Mouse (Mus musculus): ENCODE measurements around the gene Dnah8.

Gene Dnah8

GRCm38 (mm10) chr17:30662131-30662530 is 38.0 kb downstream of the Dnah8 start:
- no peak for DNase-seq (ENCODE audit: low spot score in 2 of 2)

DNA sequence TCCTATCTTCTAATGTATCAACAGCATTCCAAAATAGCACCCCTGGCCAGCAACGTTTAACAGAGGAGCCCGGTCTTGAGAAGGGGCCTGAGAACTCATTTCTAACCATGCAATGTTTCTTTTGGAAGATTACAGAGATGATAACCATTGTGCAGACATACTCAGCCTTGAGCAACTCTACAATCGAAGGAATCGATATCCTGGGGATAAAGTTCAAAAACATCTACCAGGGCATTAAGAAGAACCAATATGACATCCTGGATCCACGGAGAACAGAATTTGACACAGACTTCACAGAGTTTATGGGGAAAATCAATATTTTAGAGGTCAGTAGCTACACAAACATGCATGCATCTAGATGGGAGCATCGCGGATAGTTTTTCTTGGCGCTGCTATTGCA is 39.0 kb downstream of the Dnah8 start:
- DNase-seq (ENCODE audit: low spot score in 2 of 2), result no peak

GRCm38 (mm10) chr17:30664856-30665255 is 40.7 kb downstream of the Dnah8 start:
- no peak for DNase-seq (ENCODE audit: low spot score in 2 of 2)

DNA sequence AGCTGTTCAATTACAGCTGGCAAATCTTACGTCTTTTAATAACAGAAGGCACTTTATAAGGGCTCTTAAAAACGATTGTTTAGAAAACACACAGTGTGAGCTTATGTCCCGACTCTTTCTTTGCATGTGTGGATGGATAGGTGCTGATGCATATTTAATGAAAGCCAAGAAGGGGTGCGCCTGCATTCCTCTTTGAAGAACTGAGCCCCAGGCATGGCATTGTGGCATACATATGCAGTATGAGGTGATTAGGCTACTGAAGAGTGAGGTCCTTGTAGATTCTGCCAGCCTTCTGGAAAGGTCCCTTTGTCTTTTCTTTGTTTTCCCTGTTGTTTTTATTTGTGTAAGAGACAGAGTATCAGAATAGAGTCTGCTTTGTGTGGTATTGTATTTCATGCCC is 48.4 kb downstream of the Dnah8 start:
- no peak for DNase-seq (ENCODE audit: low spot score in 2 of 2)

GRCm38 (mm10) chr17:30673023-30673422 is 48.9 kb downstream of the Dnah8 start:
- DNase-seq (ENCODE audit: low spot score in 2 of 2), result no peak

- no peak for DNase-seq (ENCODE audit: low spot score in 2 of 2)
These were observed 51.0 kb downstream of the Dnah8 start for GRCm38 (mm10) chr17:30675021-30675740.

DNA sequence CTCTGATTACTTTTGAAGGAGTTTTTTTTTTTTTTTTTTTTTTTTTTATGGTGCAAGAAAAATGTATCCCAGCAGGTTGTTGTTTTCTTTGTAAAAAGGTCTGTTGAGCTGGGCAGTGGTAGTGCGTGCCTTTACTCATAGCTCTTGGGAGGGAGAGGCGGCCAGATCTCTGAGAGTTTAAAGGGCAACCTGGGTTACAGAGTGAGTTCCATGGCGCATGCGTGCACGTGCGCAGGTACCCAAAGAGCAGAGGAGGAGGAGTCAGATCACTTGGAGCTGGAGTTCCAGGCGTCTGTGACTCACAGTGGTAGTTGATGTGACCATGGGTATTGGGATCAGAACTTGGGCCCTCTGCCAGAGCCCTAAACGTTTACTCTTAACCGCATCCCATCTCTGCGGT is 54.4 kb downstream of the Dnah8 start:
- no peak for DNase-seq (ENCODE audit: low spot score in 2 of 2)

GRCm38 (mm10) chr17:30679612-30680011 is 55.5 kb downstream of the Dnah8 start:
- DNase-seq (ENCODE audit: low spot score in 2 of 2), result no peak

DNA sequence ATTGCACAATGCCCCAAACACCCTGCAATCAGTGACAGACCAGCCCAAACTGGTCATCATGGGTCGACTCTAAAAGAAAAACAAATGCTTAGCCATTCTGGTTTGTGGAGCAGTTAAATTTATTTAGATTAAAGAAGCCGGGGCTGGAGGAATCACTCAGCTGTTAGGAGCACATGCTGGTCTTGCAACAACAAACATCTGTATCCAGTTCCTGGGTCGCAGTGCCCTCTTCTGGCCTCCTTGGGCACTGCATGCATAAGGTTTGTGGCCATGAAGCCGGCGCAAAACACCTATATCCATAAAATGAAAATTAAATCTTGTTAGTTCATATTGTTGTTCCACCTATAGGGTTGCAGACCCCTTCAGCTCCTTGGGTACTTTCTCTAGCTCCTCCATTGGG is 57.5 kb downstream of the Dnah8 start:
- DNase-seq (ENCODE audit: low spot score in 2 of 2), result peak in 1 of 2 experiments; percentile 11

DNA sequence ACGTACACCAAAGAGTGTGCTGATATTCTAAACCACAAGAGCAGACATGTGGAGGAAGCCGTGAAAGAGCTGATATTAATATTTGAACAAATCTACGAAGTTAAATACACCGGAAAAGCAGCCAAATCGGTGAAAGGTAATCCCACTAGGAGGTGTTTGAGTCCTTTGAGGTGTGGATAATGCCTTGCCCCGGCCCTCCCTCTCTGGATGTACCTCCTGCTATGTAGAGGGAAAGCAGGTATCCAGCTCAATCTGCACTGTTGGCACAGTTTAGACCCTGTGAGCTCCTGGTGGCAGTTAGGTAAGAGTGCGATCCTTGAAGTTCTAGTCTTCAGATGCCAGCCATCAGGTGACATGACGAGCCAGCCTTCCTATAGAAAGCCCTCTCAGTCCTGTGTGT is 66.0 kb downstream of the Dnah8 start:
- DNase-seq (ENCODE audit: low spot score in 2 of 2), result no peak

GRCm38 (mm10) chr17:30691481-30691880 is 67.3 kb downstream of the Dnah8 start:
- no peak for DNase-seq (ENCODE audit: low spot score in 2 of 2)

DNA sequence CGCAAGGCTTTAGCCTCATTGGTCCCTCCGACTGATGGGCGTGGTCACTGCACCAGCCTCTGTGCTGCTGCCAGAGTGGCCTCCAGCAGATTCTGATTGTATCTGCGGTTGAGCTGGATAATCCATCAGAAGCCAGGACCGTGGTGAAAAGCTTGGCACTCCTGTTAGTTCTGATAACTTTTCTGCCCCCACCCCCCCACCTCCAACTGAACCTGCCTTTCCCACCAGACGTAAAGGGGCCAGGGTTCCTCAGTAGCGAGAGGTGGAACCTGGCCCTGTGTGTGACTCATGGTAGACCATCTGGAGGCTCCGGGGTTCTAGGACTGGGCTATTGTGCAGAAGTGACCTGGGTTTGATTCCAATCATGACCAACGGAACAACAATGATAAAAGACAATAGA is 70.1 kb downstream of the Dnah8 start:
- DNase-seq (ENCODE audit: low spot score in 2 of 2), result no peak

DNA sequence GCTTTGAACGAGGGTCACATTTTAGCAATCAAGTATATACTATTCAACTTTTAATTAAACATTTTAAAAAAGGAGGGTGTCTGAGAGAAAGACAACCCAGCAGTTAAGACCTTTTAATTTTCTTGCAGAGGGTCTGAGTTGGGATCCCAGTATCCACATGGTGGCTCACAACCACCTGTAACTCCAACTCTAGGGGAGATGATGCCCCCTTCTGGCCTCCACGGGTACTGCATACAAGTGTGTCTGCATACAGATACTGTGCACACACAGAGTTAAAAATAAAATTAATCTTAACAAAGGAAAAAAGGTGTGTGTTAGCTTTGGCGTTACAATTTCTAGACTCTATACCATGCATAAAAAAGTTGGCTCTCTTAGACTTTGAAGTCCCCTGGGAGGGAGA is 90.6 kb downstream of the Dnah8 start:
- no peak for DNase-seq (ENCODE audit: low spot score in 2 of 2)

DNA sequence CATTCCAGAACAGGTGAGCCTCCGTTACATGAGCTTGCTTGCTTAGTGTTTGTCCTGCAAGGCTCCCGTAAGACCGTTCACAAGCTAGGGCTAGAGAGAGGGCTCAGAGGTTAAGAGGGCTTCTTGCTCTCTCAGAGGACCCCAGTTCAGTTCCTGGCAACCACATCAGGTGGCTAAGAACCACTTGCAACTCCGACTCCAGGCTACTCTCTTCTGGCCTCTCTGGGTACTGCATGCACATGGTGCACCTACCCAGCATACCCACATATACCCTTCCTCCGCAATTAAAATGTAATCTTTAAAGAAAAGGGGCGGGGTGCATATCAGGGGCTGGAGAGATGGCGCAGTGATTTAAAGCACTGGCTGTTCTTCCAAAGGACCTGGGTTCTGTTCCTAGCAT is 94.0 kb downstream of the Dnah8 start:
- no peak for DNase-seq (ENCODE audit: low spot score in 2 of 2)

- DNase-seq (ENCODE audit: low spot score in 2 of 2), result no peak
These were observed 94.9 kb downstream of the Dnah8 start for GRCm38 (mm10) chr17:30719031-30719430.

GRCm38 (mm10) chr17:30727788-30728187 is 103.6 kb downstream of the Dnah8 start:
- no peak for DNase-seq (ENCODE audit: low spot score in 2 of 2)

GRCm38 (mm10) chr17:30732736-30733135 is 108.6 kb downstream of the Dnah8 start:
- no peak for DNase-seq (ENCODE audit: low spot score in 2 of 2)

DNA sequence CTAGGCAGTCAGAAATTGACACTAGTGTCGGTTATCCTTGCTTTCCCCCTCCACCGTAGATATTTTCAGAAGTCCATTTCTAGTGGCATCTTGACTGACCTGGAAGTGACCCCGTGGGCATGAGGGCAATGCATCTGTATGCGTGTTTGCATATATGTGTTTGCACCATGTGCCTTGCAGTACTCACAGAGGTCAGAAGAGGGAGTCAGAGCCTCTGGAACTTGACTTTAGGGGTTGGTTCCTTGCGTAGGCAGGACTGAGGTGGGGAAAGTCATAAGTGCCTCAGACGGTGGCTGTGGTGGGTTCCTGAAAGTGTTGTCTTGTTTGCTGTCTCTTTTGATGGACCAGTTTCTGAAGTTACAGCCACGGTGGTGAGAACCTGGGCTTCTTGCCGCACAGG is 110.6 kb downstream of the Dnah8 start:
- DNase-seq (ENCODE audit: low spot score in 2 of 2), result no peak

- DNase-seq (ENCODE audit: low spot score in 2 of 2), result no peak
These were observed 111.3 kb downstream of the Dnah8 start for GRCm38 (mm10) chr17:30735454-30735853.

- DNase-seq (ENCODE audit: low spot score in 2 of 2), result no peak
These were observed 113.6 kb downstream of the Dnah8 start for GRCm38 (mm10) chr17:30737797-30738196.

GRCm38 (mm10) chr17:30739769-30740168 is 115.6 kb downstream of the Dnah8 start:
- no peak for DNase-seq (ENCODE audit: low spot score in 2 of 2)

- DNase-seq (ENCODE audit: low spot score in 2 of 2), result no peak
These were observed 119.8 kb downstream of the Dnah8 start for GRCm38 (mm10) chr17:30743947-30744346.

DNA sequence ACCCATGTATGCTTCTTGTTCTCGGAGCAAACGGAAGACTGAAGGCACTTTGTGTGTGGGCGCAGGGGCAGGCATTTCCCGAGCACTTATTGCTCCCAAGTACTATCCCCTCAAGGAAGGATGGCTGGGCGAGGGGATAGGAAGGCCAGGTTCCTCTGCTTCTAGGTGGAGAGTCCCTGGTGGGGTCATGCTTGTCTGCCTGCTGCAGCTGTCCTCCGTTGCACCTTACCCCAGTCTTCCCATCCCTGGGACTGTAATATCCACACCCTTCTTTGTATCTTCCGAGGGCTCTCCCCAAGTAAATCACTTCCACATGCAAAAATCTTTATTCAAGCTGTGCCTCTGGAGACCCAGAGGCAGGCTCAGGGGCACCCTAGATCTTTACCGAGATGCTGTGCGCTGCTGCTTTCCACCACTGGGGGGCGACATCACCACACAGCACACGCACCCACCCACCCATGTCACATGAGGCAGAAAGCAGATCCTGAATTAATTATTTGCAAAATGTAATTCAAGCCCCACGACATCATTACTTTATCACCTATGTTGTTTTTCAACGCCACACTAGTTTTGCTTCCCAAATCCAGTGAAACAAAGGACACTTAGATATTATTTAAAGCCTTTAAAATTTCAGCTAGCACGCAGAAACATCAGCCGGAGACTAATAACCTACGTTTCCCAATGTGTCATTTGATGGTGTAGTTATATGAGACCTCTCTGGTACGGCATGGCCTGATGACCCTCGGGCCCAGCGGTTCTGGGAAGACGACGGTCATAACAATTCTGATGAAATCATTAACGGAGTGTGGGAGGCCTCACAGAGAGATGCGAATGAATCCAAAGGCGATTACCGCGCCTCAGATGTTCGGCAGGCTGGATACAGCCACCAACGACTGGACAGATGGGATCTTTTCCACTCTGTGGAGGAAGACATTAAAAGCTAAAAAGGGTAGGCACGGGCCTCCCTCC is 122.2 kb downstream of the Dnah8 start:
- DNase-seq (ENCODE audit: low spot score in 2 of 2), result no peak

Measured in heart, adult 9 months (tissue).